Mouse (Mus musculus) left cerebral cortex, postnatal 4 days (tissue): Measurements from ENCODE around the gene Hmces. TPM values are rescaled to one million over a fixed set of nuclear protein-coding genes. Genes with fewer than 3 reads are reported as not detected.
"Not testable (repeated sequence)": the region's sequence is repeated elsewhere in the genome, so short reads cannot be mapped to it uniquely, and the experiment has no call there.

Experiments
- DNase-seq: peaks from one replicate; pipeline ENCODE4 v3.0.0-alpha.2; 2022
- intact Hi-C: fragments of 180-260 bp; cut with DNase I; formaldehyde crosslinking; loops from one replicate; pipeline ENCODE4 v1.15.1; 2025
- microRNA-seq: library from miRNA; unstranded; fragments of <30 nt; microRNA quantifications from one replicate; pipeline ENCODE4 v1.2.0, GENCODE M21; 2022
- total RNA-seq, 2 experiments: library from RNA; stranded (reverse); gene quantifications; 2 replicates each; pipeline ENCODE4 v1.2.3; 2021

The Hmces gene
- total RNA-seq, 2 experiments from 2014 or later, result 37.3 to 39.7 TPM

- peak; percentile 41 for DNase-seq
- intact Hi-C loops, result loop anchor here (5.0 kb wide), 2 partner anchors 68 to 83 kb away; partner anchors contain the start of gene H1fx
Observed at GRCm38 (mm10) chr6:87914326-87915102, 779 bp downstream of the Hmces start.

DNA sequence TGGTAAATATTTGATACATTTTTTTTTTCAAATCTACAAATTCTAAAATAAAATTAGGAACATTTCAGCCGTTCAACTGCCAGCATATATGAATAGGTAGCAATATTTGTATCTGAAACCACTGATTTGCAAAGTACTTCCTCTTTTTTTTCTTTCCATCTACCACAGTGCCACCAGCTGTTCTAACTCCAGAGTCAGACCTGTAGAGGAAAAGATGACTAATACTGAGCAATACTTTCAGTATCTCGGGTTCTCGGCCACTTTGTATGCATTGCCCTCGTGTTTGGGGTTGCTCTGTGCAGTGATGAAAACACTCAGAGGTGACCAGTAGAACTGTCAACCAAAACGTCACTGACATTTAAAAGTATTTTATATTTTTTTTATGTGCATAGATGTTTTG, 2.2 kb downstream of the Hmces start:
- DNase-seq, result no peak
- intact Hi-C loops, result no loop called here

- intact Hi-C loops, result loop anchor here (10.0 kb wide), 1 partner anchor 174 kb away; no protein-coding TSS in a partner anchor
Observed at GRCm38 (mm10) chr6:87921201-87921600, 7.5 kb downstream of the Hmces start.

DNA sequence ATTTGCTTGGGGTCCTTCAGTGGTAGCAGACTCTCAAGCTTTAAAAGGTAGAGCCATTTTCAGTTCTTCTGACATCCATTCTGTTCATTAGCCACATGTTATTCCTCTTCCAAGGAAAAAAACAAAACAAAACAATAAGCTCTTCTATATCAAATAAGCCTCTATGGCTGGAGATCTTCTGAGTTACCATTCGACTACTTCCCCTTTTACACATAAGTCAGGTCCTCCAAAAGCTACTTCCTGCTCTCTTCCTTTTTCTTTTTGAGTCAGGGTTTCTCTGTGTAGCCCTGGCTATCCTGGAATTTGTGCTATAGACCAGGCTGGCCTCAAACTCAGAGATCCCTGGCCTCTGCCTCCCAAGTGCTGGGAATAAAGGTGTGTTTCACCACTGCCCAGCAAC, 9.9 kb downstream of the Hmces start:
- DNase-seq, result no peak
- intact Hi-C loops, result loop anchor here (10.0 kb wide), 1 partner anchor 171 kb away; no protein-coding TSS in a partner anchor

More at GRCm38 (mm10) chr6:87921201-87921600, 7.5 kb downstream of the Hmces start:
- no peak for DNase-seq

DNA sequence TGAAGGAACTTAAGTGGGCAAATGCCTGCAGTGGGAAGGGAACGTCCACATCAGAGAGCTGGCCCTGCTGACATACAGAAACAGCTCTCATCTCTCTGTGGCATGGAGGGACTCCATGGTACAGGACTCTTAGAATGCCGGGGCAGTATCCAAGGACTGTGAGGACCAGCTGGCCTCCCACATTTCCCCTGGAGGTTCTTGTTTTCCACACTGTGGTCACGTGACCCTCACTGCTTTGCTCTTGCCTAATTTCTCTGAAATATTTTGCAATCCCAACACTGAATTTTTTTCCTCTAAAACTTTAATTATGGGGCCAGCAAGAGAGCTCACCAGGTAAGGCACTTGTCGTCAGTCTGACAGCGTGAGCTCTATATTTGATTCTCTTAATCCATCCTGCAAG, 21.3 kb downstream of the Hmces start:
- intact Hi-C loops, result no loop called here
- DNase-seq, result no peak

- intact Hi-C loops, result no loop called here
- DNase-seq, result peak; percentile 50
Observed at GRCm38 (mm10) chr6:87937178-87937788, 23.5 kb downstream of the Hmces start.

DNA sequence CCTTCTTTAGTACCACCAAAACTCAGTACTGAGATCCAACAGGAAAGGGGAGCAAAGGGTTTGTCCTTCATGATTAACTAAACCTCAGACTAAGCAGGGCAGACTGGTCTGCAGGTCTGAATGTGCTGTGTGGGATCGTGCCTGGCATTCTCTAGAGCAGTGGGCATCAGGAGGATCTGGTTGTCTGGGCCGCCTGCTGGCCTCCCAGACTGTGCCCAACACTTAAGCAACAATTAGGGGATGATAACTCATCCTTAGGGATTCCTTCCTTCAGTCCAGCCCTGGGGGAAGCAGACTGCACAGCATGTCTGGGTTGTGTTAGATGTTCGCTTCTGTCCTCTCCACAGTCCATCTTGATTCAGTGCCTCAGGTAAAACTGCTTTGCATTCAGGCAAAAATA, 25.2 kb downstream of the Hmces start:
- intact Hi-C loops, result no loop called here
- no peak for DNase-seq

GRCm38 (mm10) chr6:87942179-87942578, 28.4 kb downstream of the Hmces start:
- DNase-seq, result no peak
- intact Hi-C loops, result no loop called here

DNA sequence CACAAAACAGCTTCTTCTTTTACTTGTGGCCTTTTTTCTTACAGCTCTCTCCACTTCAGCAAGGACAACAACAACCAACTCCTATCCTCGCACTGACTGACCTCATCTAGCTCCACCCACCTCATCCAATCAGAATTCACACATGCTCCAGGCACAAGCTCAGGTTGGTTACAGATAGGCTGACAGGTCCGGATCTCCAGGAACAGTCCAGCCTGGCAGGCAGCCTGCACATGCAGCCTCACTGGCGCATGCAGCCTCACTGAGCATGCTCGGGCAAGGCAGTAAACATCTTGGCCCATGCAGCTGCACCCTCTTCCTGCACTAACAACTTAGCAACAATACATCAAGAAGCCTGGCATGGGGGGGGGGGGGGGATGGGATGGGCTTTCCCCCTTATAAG, 48.7 kb downstream of the Hmces start:
- intact Hi-C loops, DNase-seq: not testable (repeated sequence)

- DNase-seq, result no peak
- intact Hi-C loops, result no loop called here
Observed at GRCm38 (mm10) chr6:87970041-87970440, 56.3 kb downstream of the Hmces start.

GRCm38 (mm10) chr6:87979728-87980127, 66.0 kb downstream of the Hmces start:
- intact Hi-C loops, result loop anchor here (5.0 kb wide), 1 partner anchor 67 kb away; the partner anchor contains the start of gene Hmces
- DNase-seq, result no peak

DNA sequence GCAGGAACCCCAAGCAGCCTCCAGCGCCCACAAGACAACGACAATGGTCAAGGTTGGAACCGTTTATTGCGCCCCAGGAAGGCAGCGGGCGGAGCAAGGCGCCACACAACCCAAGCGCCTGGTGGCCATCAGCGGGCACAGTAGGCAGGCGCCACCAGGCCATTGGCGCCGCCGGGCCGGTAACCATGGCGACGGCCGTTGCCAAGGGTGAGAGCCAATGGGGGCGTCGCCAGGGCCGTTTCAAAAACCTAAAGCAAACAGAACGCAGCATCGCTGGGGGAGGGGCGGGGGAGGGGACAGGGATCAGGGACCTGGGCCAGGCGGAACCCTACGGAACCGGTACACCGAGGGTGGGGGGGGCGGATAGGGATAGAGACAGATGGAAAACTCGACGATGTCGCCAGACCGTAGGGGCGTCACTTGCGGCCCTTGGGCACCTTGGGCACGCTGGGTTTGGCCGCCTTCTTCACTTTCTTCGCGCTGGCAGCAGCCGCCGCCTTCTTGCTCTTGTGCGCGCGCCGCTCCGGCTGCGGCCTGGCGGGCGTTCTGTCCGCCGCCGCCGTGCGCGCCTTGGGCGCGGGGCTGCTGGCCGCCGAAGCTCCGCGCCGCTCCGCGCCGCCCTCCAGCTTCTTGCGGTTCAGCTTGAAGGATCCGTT, 66.8 kb downstream of the Hmces start:
- peak; percentile 96 for DNase-seq
- intact Hi-C loops, result loop anchor here (5.0 kb wide), 1 partner anchor 68 kb away; the partner anchor contains the start of gene Hmces

GRCm38 (mm10) chr6:87981030-87981485, 67.3 kb downstream of the Hmces start:
- intact Hi-C loops, result loop anchor here (5.0 kb wide), 1 partner anchor 69 kb away; the partner anchor contains the start of gene Hmces
- DNase-seq, result no peak

DNA sequence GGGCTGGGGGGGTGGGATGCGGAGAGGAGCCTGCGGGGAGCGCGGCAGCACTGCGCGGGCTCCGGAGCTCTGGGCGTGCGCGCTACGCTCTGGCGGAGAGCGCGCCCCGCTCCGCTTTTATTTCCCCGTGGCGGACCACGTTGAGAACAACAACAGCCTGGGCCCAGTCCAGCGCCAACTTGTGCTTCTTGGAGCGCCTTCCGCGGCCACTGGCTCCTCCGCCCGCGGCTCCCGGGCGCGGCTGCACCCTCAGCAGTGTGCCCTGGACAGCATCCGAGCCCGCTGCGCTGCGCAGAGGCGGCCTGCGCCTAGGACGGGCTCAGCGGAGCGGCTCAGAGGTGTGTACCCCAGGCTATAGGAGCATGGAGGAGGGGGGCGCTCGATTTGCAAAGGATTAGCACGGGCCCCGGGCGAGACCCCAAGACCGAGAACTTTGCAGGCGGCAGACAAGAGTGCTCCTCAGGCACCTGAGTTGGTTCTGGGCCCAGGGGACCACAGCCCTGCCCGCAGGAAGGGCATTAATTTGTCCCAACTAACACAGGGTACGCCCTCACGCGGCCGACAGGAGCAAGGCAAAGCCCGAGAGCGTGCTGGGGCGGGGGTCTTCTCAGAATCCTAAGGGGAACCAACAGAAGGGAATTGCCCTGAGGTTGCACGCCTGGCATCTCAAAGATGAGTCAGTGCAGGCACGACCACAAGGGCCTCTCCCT, 68.0 kb downstream of the Hmces start, which contains the start of gene H1fx:
Gene H1fx, minus strand, starts transcription at position 91 of the 710 bp plus-strand sequence.
- peak; percentile 91 for DNase-seq
- intact Hi-C loops, result loop anchor here (5.0 kb wide), 1 partner anchor 69 kb away; the partner anchor contains the start of gene Hmces

GRCm38 (mm10) chr6:87982506-87982905, 68.8 kb downstream of the Hmces start:
- DNase-seq, result no peak
- intact Hi-C loops, result loop anchor here (5.0 kb wide), 1 partner anchor 70 kb away; the partner anchor contains the start of gene Hmces

Small RNA genes within 50 kb of the gene (microRNA-seq; reads per million reads assigned to microRNA genes)
- 1.8 reads per million for gene Gm47286

Other genes starting within 250 kb of the Hmces start
- gene Aplf, start 241.7 kb upstream of the Hmces start, total RNA-seq, result 10 to 100 TPM; 11.6 to 12.4 TPM
- 1 to 10 TPM; 3.4 to 6.2 TPM for gene Efcc1, start 183.1 kb upstream of the Hmces start, total RNA-seq
- gene Gp9, start 135.9 kb upstream of the Hmces start, total RNA-seq, result not detected
- 10 to 100 TPM; 15.2 to 21.8 TPM for gene Rab43, start 101.8 kb upstream of the Hmces start, total RNA-seq
- gene Gm45140, start 78.1 kb upstream of the Hmces start, total RNA-seq, result 1 to 10 TPM; 3.7 to 4.0 TPM
- gene Isy1, start 75.1 kb upstream of the Hmces start, total RNA-seq, result 10 to 100 TPM; 29.1 to 30.1 TPM
- gene Cnbp, start 62.8 kb upstream of the Hmces start, total RNA-seq, result 100 to 1,000 TPM; 219 to 224 TPM
- 100 to 1,000 TPM; 158 to 172 TPM for gene Copg1, start 26.1 kb upstream of the Hmces start, total RNA-seq
- gene H1fx, start 67.7 kb downstream of the Hmces start, total RNA-seq, result 10 to 100 TPM; 81.6 to 87.7 TPM
- 100 to 1,000 TPM; 278 to 279 TPM for gene Rab7, start 131.3 kb downstream of the Hmces start, total RNA-seq
- 100 to 1,000 TPM; 186 to 197 TPM for gene Rpn1, start 170.5 kb downstream of the Hmces start, total RNA-seq